18 mouse cellular contexts compared by ENCODE assay signal in genomic region chr12:68683176-68683575, GRCm38 (mm10).
DNase-seq lines count a peak whose midpoint lies in the region; ATAC-seq and TF ChIP-seq lines count a peak whose summit lies in the region.
"Had no signal": no experiment of that assay in that cellular context is flagged by ENCODE, and none has a peak within 500 bp of the region (broad histone marks: within the 10 kb centered on the region; RNA-seq: fewer than 3 reads in every experiment).

No protein-coding gene starts in this region.

- TF ChIP-seq CTCF in kidney, postnatal 0 days (IDR thresholded peaks at IDR 0.05; ENCODE audit: low read depth): no peak
- no peak for TF ChIP-seq CTCF in midbrain, postnatal 0 days (IDR thresholded peaks at IDR 0.05)

- no peaks in the 10 kb centered on the region for H3K36me3 ChIP-seq in kidney, postnatal 0 days (ENCODE audit: insufficient read depth, low read length)
- no peaks in the 10 kb centered on the region for H3K36me3 ChIP-seq in forebrain, embryonic 11.5 days (ENCODE audit: control insufficient read depth, insufficient read depth, low read length)
- H3K36me3 ChIP-seq in hindbrain, embryonic 16.5 days (ENCODE audit: control insufficient read depth, insufficient read depth, low read length): no peaks in the 10 kb centered on the region
- no peaks in the 10 kb centered on the region for H3K36me3 ChIP-seq in midbrain, postnatal 0 days (ENCODE audit: insufficient read depth, low read length)
- H3K36me3 ChIP-seq: G1E; hindbrain, embryonic 15.5 days had no signal

- no peak overlapping the region for H3K4me2 ChIP-seq in kidney, postnatal 0 days (ENCODE audit: low read length)
- no peak overlapping the region for H3K4me2 ChIP-seq in forebrain, embryonic 11.5 days (ENCODE audit: low read depth, low read length, severe bottlenecking)
- H3K4me2 ChIP-seq in hindbrain, embryonic 16.5 days (ENCODE audit: low read length): no peak overlapping the region
- no peak overlapping the region for H3K4me2 ChIP-seq in midbrain, postnatal 0 days (ENCODE audit: low read depth, low read length, poor library complexity, severe bottlenecking)
- H3K4me2 ChIP-seq: heart, embryonic 11.5 days; hindbrain, embryonic 15.5 days had no signal

- H3K27me3 ChIP-seq in kidney, postnatal 0 days (ENCODE audit: insufficient read depth, low read length): no peaks in the 10 kb centered on the region
- no peaks in the 10 kb centered on the region for H3K27me3 ChIP-seq in forebrain, embryonic 11.5 days (ENCODE audit: control insufficient read depth, insufficient read depth, low read length)
- H3K27me3 ChIP-seq in hindbrain, embryonic 16.5 days (replicated peaks; ENCODE audit: control insufficient read depth, insufficient read depth, low read length): no peaks in the 10 kb centered on the region
- H3K27me3 ChIP-seq in midbrain, postnatal 0 days (ENCODE audit: insufficient read depth, low read length): no peaks in the 10 kb centered on the region
- H3K27me3 ChIP-seq: hindbrain, embryonic 15.5 days had no signal

- H3K9ac ChIP-seq in kidney, postnatal 0 days (ENCODE audit: low read depth, low read length): no peak overlapping the region
- H3K9ac ChIP-seq in forebrain, embryonic 11.5 days (ENCODE audit: low read length): no peak overlapping the region
- H3K9ac ChIP-seq in hindbrain, embryonic 16.5 days (ENCODE audit: low read depth, low read length): no peak overlapping the region
- no peak overlapping the region for H3K9ac ChIP-seq in midbrain, postnatal 0 days (replicated peaks; ENCODE audit: low read length, poor library complexity, severe bottlenecking)
- H3K9ac ChIP-seq: hindbrain, embryonic 15.5 days had no signal

- intact Hi-C loops in heart, postnatal 10 days (cut with DNase I): no loop called here

- WGBS in kidney, postnatal 0 days: 7% methylated on average over 4 of the region's 4 CpGs
- 9% methylated on average over 4 of the region's 4 CpGs for WGBS in forebrain, embryonic 11.5 days
- WGBS in hindbrain, embryonic 16.5 days: 7% methylated on average over 4 of the region's 4 CpGs
- WGBS in midbrain, postnatal 0 days: 13% methylated on average over 4 of the region's 4 CpGs

- H3K4me3 ChIP-seq in kidney, postnatal 0 days (replicated peaks; ENCODE audit: low read depth, low read length): no peak overlapping the region
- no peak overlapping the region for H3K4me3 ChIP-seq in forebrain, embryonic 11.5 days (ENCODE audit: low read depth, low read length)
- H3K4me3 ChIP-seq in hindbrain, embryonic 16.5 days (ENCODE audit: low read length): no peak overlapping the region
- H3K4me3 ChIP-seq in midbrain, postnatal 0 days (ENCODE audit: low read depth, low read length): no peak overlapping the region
- H3K4me3 ChIP-seq: hindbrain, embryonic 15.5 days; layer of hippocampus, adult 2 months had no signal

- DNase-seq in kidney, postnatal 0 days (ENCODE audit: low spot score): peak; percentile 51
- DNase-seq in kidney, postnatal 14 days: no peak
- no peak for DNase-seq in forebrain, embryonic 11.5 days (ENCODE audit: low spot score)
- peak; percentile 55 for DNase-seq in midbrain, postnatal 0 days (ENCODE audit: low spot score)
- DNase-seq in heart, postnatal 10 days: no peak
- DNase-seq in layer of hippocampus, postnatal 25 days (ENCODE audit: extremely low spot score in 1 of 2, low spot score in 1 of 2): no peak
- no peak for DNase-seq in right cerebral cortex, postnatal 36 days (ENCODE audit: low spot score in 2 of 2)
- DNase-seq: cerebellum, adult 11 months; gastrocnemius, postnatal 10 days; kidney, adult 8-10 months; liver; lung, adult 2 months had no signal

- H3K9me3 ChIP-seq in kidney, postnatal 0 days (replicated peaks; ENCODE audit: low read length): no peaks in the 10 kb centered on the region
- H3K9me3 ChIP-seq in forebrain, embryonic 11.5 days (ENCODE audit: control insufficient read depth, low read length): no peaks in the 10 kb centered on the region
- H3K9me3 ChIP-seq in hindbrain, embryonic 16.5 days (ENCODE audit: control insufficient read depth, low read length): no peaks in the 10 kb centered on the region
- H3K9me3 ChIP-seq in midbrain, postnatal 0 days (ENCODE audit: low read length): no peaks in the 10 kb centered on the region
- H3K9me3 ChIP-seq: hindbrain, embryonic 15.5 days had no signal

- no peak for ATAC-seq in kidney, postnatal 0 days (replicated peaks; ENCODE audit: low FRiP score, low read depth)
- ATAC-seq in forebrain, embryonic 11.5 days (replicated peaks; ENCODE audit: low FRiP score): peak; percentile 76
- peak; percentile 75 for ATAC-seq in hindbrain, embryonic 16.5 days
- ATAC-seq in midbrain, postnatal 0 days (ENCODE audit: low FRiP score): no peak

- H3K4me1 ChIP-seq in kidney, postnatal 0 days (replicated peaks; ENCODE audit: insufficient read depth, low read length): no peaks in the 10 kb centered on the region
- no peaks in the 10 kb centered on the region for H3K4me1 ChIP-seq in forebrain, embryonic 11.5 days (replicated peaks; ENCODE audit: control insufficient read depth, insufficient read depth, low read length)
- H3K4me1 ChIP-seq in hindbrain, embryonic 16.5 days (ENCODE audit: control insufficient read depth, insufficient read depth, low read depth, low read length): no peaks in the 10 kb centered on the region
- no peaks in the 10 kb centered on the region for H3K4me1 ChIP-seq in midbrain, postnatal 0 days (ENCODE audit: insufficient read depth, low read length)

- H3K27ac ChIP-seq in kidney, postnatal 0 days: no peak overlapping the region
- H3K27ac ChIP-seq in forebrain, embryonic 11.5 days (ENCODE audit: low read depth, low read length): no peak overlapping the region; the same call in 1 of the 2 replicates
- no peak overlapping the region for H3K27ac ChIP-seq in hindbrain, embryonic 16.5 days (ENCODE audit: low read depth, low read length)
- no peak overlapping the region for H3K27ac ChIP-seq in midbrain, postnatal 0 days (ENCODE audit: low read depth, low read length)
- H3K27ac ChIP-seq: hindbrain, embryonic 15.5 days; layer of hippocampus, adult 2 months; stomach, postnatal 0 days had no signal

Comparison
In these comparisons a context has a peak if more than half of its experiments do, and no peak if none do; other contexts are left out.
1. DNase-seq: peak in kidney, postnatal 0 days (single experiment) and midbrain, postnatal 0 days (single experiment); none in kidney, postnatal 14 days (single experiment), forebrain, embryonic 11.5 days (single experiment), heart, postnatal 10 days (0 of 2), layer of hippocampus, postnatal 25 days (0 of 2) and right cerebral cortex, postnatal 36 days (0 of 2).
2. ATAC-seq: peak in forebrain, embryonic 11.5 days (single experiment) and hindbrain, embryonic 16.5 days (single experiment); none in kidney, postnatal 0 days (single experiment) and midbrain, postnatal 0 days (single experiment).